Mouse (Mus musculus) embryo, embryonic 11.5 days (tissue): ENCODE results near the gene Sept11.

Experiments used
- DNase-seq: peaks from one replicate; pipeline ENCODE4 v3.0.0-alpha.2; 2012; ENCODE audit warnings: low read depth, low spot score

Sept11 gene

GRCm38 (mm10) chr5:93168654-93169053, 75.4 kb downstream of the Sept11 start:
- no peak for DNase-seq

- DNase-seq, result no peak
Observed at GRCm38 (mm10) chr5:93171420-93171819, 78.2 kb downstream of the Sept11 start.

GRCm38 (mm10) chr5:93172536-93172935, 79.3 kb downstream of the Sept11 start:
- DNase-seq, result no peak

GRCm38 (mm10) chr5:93174675-93175074, 81.4 kb downstream of the Sept11 start:
- no peak for DNase-seq

GRCm38 (mm10) chr5:93178616-93179015, 85.4 kb downstream of the Sept11 start:
- DNase-seq, result no peak

- no peak for DNase-seq
Observed at GRCm38 (mm10) chr5:93180252-93180651, 87.0 kb downstream of the Sept11 start.

GRCm38 (mm10) chr5:93183311-93183710, 90.1 kb downstream of the Sept11 start:
- DNase-seq, result no peak

GRCm38 (mm10) chr5:93184548-93184947, 91.3 kb downstream of the Sept11 start:
- no peak for DNase-seq

- DNase-seq, result no peak
Observed at GRCm38 (mm10) chr5:93189607-93190006, 96.4 kb downstream of the Sept11 start.

- DNase-seq, result no peak
Observed at GRCm38 (mm10) chr5:93190428-93190827, 97.2 kb downstream of the Sept11 start.

- no peak for DNase-seq
Observed at GRCm38 (mm10) chr5:93198232-93198631, 105.0 kb downstream of the Sept11 start.

- no peak for DNase-seq
Observed at GRCm38 (mm10) chr5:93201181-93201580, 107.9 kb downstream of the Sept11 start.

GRCm38 (mm10) chr5:93205371-93206108, 112.3 kb downstream of the Sept11 start:
- DNase-seq, result no peak

GRCm38 (mm10) chr5:93206109-93207005, 113.1 kb downstream of the Sept11 start, which contains the start of the genes Ccni and 2010109A12Rik:
Ccni (minus strand) TSS chr5:93206495.
2010109A12Rik (plus strand) TSS chr5:93206518.
- peak; percentile 94 for DNase-seq

GRCm38 (mm10) chr5:93207006-93207348, 113.7 kb downstream of the Sept11 start:
- DNase-seq, result no peak

- no peak for DNase-seq
Observed at GRCm38 (mm10) chr5:93207555-93207954, 114.3 kb downstream of the Sept11 start.

GRCm38 (mm10) chr5:93218375-93218774, 125.1 kb downstream of the Sept11 start:
- DNase-seq, result no peak

- DNase-seq, result no peak
Observed at GRCm38 (mm10) chr5:93221661-93222060, 128.4 kb downstream of the Sept11 start.

GRCm38 (mm10) chr5:93224549-93224948, 131.3 kb downstream of the Sept11 start:
- DNase-seq, result no peak
